Mouse (Mus musculus): ENCODE data around the gene Sort1. TPM values are rescaled to one million over a fixed set of nuclear protein-coding genes. Genes with fewer than 3 reads are reported as not detected.

Sort1 gene
- polyA plus RNA-seq, 1 experiment from 2014 or later: 12.1 TPM

DNA sequence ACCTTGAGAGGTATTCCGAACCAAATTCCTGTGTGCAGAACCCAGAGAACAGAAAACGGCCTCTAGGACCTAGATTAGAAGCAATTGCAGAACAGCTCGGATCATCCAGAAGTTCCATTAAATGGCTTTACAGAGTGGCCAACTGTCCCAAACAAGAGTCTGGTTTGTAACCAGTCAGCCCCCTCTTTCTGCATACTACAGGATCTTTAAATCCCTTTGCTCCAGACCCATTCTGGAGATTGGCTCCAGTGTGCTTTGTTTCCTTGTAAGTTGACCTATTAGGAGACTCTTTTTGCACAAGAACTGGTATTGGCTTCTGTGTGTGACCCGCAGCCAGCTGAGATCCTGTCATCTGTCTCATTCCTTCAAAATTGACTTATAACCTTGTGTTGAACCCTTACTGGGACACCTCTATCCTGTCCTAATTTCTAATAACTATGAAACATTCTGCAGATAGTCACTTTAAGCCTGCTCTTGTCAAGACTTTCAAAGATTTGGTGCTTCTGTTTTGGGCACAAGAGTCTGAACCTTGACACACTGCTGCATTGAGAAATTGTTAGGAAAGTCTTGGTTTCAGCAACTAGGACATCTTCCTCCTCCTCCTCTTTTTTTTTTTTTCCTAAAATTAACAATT is 1.3 kb downstream of the Sort1 start:
- DNase-seq (ENCODE audit: low spot score): no peak
- H3K4me1 ChIP-seq: peaks cover 54% of the 10 kb centered on the region
- H3K27me3 ChIP-seq (ENCODE audit: low read depth, poor library complexity, severe bottlenecking): 0 out of 2 replicates have a peak, but pooled peaks cover 4% of the 10 kb centered on the region
- H3K4me3 ChIP-seq: peak overlapping the region; percentile 94
- no peaks in the 10 kb centered on the region for H3K9me3 ChIP-seq (replicated peaks)
- H3K36me3 ChIP-seq: peaks cover 5% of the 10 kb centered on the region
- 71% methylated on average over 4 of the region's 4 CpGs for WGBS
- no peak overlapping the region for H3K27ac ChIP-seq

DNA sequence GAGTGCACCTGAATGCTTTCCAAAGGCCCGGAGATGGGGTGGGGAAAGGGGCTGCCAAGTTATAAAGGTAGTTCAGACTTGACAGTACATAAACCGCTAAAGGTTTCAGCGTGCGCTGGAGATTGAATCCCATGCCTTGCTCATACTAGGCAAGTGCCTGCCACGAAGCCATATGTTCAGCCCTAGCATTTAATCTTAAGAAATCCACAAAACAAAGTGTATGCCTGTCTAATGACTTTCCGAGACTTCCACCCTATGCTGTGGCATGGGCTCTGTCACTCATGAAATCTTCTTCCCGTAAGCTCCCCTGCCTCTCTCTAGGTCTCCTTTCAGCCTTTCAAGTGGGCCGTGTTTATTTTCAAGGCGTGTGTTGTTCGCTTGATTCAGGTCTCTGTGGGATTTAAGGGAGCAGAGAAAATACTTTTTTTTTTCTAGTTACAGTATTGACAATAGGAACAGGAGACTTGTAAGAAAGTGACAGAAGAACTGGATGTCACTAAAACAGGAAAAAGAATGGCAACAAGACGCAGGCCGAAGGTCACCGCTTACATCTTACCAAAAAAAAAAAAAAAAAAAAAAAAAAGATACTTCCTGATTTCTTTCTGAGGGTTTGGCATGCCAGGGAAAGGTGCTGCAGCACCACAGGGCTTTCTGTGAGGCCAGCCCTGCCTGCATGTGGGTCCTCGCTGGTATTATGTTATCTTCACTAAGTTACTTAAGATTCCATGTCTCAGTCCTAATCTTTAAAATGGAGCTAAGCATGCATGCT is 3.0 kb downstream of the Sort1 start:
- WGBS: 61% methylated on average over 14 of the region's 14 CpGs
- Histone ChIP-seq H3K9me3 (replicated peaks) (no peaks in the 10 kb centered on the region), H3K27me3 (ENCODE audit: low read depth, poor library complexity, severe bottlenecking) (0 out of 2 replicates have a peak, but pooled peaks cover 4% of the 10 kb centered on the region), H3K36me3 (no peaks in the 10 kb centered on the region), H3K27ac (no peak overlapping the region), H3K4me3 (no peak overlapping the region), H3K4me1 (peaks cover 54% of the 10 kb centered on the region)
- no peak for DNase-seq (ENCODE audit: low spot score)

DNA sequence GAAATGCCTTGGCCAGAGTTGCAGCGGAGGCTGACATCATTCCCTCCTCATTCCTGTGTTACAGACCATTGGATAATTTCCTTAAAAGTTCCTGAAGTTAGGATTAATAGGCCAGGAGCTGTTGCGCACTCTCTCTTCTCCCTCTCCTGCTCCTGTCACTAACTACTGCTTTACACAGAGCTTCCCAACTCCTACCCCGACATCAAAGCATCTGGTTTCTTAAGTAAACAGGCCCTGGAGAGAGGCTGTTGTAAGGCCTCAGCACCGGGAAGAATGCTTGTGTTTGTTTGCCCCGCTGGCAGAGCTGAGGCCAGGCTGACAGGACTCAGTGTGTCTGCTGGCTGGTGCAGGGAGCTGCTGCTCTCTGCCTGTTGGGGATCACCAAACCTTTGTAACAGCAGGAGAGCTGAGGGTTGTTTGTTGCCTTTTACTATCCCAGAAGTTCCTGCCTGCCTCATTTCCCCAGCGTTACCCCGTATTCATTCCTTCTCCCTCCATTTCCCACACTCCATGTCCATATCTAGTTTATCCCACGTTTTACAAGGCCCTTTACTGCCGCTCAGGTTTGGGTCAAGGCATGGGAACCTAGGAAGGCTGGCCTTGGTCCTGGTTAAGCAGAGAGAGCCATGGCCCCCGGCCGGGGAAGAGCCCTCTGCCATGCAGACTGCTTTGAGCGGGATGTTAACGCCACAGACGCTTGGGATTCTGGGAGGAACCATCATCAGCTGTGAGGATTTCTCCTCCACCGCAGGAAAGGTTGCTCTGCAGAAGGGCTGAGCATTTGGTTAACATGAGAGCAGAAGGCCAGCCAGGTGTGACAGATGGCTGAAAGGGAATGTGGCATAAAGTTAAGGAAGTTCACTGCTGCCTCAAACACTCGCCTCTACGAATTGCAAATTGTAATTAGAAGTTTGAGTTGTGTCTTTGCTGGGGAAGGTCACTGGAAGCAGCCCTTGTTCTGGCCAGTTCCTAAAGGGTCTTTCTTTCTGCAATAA is 4.2 kb downstream of the Sort1 start:
- Histone ChIP-seq H3K27me3 (ENCODE audit: low read depth, poor library complexity, severe bottlenecking) (0 out of 2 replicates have a peak, but pooled peaks cover 4% of the 10 kb centered on the region), H3K9me3 (replicated peaks) (no peaks in the 10 kb centered on the region), H3K27ac (peak overlapping the region; percentile 61), H3K4me3 (peak overlapping the region; percentile 4; the same call in 1 of the 2 replicates), H3K36me3 (no peaks in the 10 kb centered on the region), H3K4me1 (peaks cover 48% of the 10 kb centered on the region)
- 15% methylated on average over 17 of the region's 17 CpGs for WGBS
- no peak for DNase-seq (ENCODE audit: low spot score)

DNA sequence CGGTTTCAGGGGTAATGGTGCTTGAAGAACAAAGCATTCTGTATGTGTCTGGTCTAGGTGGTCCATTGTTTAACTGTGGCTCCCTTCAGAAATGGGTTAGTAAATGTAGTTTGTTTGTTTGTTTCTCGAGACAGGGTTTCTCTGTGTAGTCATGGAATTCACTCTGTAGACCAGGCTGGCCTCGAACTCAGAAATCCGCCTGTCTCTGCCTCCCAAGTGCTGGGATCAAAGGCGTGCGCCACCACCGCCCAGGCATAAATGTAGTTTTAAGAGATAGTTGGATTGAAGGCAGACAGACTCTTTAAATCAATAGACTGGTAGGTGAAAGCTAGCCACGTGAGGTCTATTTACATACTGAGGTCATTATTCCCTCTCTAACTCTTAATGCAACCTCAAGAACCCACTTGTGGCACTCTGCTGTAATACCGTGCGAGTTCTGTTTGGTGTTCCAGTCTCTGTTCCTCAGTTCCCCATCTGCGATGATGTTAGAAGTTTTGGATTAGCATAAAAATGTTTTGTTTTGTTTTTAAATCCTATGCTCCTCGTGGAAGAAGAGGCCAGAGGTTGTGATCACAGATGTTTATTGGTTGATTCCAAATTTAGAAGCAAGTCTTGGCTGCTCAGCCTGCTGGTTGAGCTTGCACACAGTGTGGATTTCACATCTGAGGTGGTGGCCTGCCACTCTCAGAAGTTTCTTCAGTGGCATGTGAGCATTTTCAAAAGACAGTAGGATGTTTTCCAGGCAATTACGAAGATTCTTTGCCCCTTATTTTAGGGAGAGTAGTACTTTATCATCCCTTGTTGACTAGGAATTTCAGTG is 5.6 kb downstream of the Sort1 start:
- no peaks in the 10 kb centered on the region for H3K9me3 ChIP-seq (replicated peaks)
- H3K4me3 ChIP-seq: no peak overlapping the region
- no peak for DNase-seq (ENCODE audit: low spot score)
- 88% methylated on average over 13 of the region's 13 CpGs for WGBS
- H3K36me3 ChIP-seq: no peaks in the 10 kb centered on the region
- H3K27me3 ChIP-seq (ENCODE audit: low read depth, poor library complexity, severe bottlenecking): 0 out of 2 replicates have a peak, but pooled peaks cover 4% of the 10 kb centered on the region
- peaks cover 41% of the 10 kb centered on the region for H3K4me1 ChIP-seq
- H3K27ac ChIP-seq: no peak overlapping the region

DNA sequence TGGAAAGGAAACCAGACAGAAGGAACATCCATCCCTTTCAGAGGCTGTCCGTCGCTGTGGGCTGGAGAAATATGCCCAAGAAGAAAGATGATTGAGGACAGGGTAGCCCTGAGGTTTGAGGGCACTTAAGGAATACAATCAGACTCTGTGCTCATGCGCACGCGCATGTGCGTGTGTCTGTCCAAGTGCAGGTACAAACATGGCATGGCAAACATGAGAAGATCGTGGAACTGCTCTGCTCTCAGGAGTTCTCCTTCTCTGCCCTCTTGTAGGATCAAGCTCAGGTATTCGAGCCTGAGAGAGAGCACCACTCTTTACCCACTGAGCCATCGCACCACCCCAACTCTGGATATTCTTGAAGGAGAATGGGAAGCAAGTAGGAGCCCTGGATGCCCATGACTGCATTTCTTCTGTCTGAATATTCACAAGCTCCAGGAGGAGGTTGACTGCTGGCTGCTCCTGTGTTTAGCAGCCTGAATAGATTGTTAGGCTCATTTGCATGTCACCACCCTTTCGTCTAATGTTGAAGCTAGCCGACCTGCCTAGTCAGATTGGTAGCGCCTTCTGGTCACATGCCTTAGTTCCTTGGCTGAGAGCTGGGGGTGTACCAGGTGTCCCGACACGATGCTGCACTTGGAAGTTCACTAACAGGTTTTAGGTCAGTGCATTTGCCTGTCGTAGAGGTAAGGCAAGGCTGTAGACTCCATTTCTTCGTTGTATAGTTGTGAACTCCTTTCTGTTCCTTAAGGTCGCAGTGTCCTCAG is 7.3 kb downstream of the Sort1 start:
- no peak for DNase-seq (ENCODE audit: low spot score)
- 72% methylated on average over 17 of the region's 17 CpGs for WGBS
- Histone ChIP-seq H3K9me3 (replicated peaks) (no peaks in the 10 kb centered on the region), H3K4me3 (no peak overlapping the region), H3K27ac (no peak overlapping the region), H3K36me3 (no peaks in the 10 kb centered on the region), H3K4me1 (peaks cover 45% of the 10 kb centered on the region), H3K27me3 (ENCODE audit: low read depth, poor library complexity, severe bottlenecking) (no peaks in the 10 kb centered on the region)

DNA sequence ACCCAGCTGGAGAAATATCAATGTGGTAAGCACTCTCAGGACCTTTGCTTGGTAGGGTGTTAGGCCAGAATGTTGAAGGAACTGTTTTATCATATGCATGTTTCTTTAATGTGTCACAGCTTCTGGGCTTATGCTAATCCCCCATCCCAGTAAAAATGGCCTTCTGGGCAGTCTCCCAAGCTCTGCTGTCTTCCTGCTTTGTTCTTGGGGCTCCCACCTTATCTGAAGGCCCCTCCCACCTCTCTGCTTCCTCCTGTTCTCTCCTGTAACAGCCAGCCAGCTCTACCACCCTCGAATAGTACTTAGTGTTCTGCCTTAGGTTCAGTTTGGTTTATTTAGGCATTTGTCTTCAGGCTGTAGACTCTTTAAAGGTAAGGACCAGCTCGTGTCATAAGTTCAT is 10.5 kb downstream of the Sort1 start:
- no peak for DNase-seq (ENCODE audit: low spot score)
- H3K27ac ChIP-seq: no peak overlapping the region
- H3K4me3 ChIP-seq: no peak overlapping the region
- H3K4me1 ChIP-seq: peaks cover 40% of the 10 kb centered on the region
- H3K27me3 ChIP-seq (ENCODE audit: low read depth, poor library complexity, severe bottlenecking): no peaks in the 10 kb centered on the region
- H3K9me3 ChIP-seq (replicated peaks): no peaks in the 10 kb centered on the region
- H3K36me3 ChIP-seq: no peaks in the 10 kb centered on the region
- 46% methylated on average over 2 of the region's 2 CpGs for WGBS

DNA sequence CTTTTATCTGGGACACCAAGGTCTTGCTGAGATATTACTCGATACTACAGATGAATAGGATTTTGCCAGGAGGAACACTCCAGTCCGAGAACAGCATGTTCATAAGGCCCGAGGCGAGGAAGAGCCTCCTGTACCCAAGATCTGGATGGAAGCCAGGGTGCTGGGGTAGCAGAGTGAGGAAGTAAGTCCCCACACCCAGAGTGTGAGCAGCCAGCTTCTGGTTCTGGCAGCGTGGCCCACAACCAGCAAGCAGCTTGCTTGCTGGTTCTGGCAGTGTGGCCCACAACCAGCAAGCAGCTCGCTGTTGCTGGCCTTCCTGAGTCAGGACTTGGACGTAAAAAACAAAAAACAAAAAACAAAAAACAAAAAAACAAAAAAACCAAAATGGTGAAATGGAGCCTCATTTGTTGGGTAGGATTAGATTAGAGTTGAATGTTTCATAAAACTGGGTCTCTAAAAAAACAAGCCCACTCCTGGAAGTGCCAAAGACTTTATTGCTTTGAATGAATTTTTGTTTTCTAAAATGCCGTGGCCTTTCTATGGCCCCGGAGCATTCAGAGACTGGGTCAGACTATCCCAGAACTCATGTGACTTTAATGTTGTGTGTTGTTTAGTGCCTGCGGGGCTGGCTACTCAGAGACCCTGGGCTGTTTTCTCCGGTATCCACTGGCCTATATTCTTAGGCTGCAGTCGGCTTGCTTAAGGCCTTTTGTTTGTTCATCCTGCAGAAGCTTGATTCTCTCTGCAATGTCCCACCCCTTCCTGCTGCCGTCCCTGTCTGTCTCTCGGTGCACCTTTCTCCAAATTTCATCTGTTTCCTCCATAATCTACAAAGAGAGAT is 11.7 kb downstream of the Sort1 start:
- Histone ChIP-seq H3K9me3 (replicated peaks) (no peaks in the 10 kb centered on the region), H3K4me3 (peak overlapping the region; percentile 15; the same call in 1 of the 2 replicates), H3K4me1 (peaks cover 40% of the 10 kb centered on the region), H3K27ac (peak overlapping the region; percentile 80), H3K27me3 (ENCODE audit: low read depth, poor library complexity, severe bottlenecking) (no peaks in the 10 kb centered on the region), H3K36me3 (no peaks in the 10 kb centered on the region)
- no peak for DNase-seq (ENCODE audit: low spot score)
- WGBS: 59% methylated on average over 14 of the region's 14 CpGs

DNA sequence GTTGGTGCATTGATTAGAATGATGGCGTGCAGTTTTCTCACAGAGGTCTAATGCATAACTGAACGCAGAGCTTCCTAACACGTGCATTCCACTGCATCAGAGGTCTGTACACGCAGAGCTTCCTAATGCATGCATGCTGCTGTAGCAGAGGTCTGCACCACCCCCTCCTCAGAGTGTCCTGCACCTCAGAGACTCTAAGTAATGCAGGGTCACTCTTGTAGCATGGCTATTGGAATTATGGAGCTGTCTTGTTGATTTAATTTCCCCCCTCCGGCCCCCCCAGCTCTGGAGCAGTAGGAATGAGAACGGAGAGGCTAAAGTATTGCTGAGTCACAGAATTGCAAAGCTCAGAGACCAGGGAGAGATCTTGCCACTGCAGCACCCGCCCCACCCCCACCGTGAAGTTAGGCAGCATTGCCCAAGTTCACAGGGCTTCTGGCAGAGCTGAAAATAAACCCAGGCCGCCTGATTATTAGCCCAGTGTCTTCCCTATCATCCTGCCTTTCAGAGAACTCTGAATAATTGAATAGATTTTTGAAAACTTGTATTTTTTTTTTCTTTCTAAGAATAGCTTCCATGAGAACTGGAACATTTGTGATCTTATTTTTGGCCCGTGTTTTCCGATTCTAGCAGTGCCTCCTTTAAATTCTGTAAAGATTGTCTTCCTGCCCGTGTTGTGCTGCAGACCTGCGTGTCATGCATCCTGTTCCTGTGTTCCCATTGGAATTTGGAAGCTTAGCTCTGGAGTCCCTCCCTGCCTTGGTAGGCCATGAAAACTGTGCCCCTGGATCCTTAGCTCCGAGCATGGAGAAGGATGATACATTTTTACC is 12.6 kb downstream of the Sort1 start:
- H3K4me1 ChIP-seq: peaks cover 40% of the 10 kb centered on the region
- peak; percentile 42 for DNase-seq (ENCODE audit: low spot score)
- no peaks in the 10 kb centered on the region for H3K36me3 ChIP-seq
- WGBS: 25% methylated on average over 14 of the region's 14 CpGs
- H3K4me3 ChIP-seq: peak overlapping the region; percentile 15
- H3K9me3 ChIP-seq (replicated peaks): no peaks in the 10 kb centered on the region
- no peaks in the 10 kb centered on the region for H3K27me3 ChIP-seq (ENCODE audit: low read depth, poor library complexity, severe bottlenecking)
- peak overlapping the region; percentile 80 for H3K27ac ChIP-seq

DNA sequence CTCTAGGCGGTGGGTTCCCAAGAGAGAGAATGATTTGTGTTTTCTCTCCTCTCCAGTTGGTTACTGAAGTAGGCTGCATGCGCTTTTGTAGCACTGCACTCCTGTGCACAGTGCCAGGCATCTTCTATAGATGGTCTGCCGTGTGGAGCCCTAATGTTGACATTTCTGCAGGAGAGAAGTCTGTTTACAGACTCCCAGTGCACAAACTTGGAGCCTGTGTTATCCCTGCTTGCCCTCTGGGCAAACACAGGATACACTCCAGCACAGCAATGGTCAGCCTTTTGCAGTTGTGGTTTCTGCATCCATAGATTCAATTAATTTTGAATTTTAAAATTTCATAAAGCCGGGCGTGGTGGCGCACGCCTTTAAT is 13.2 kb downstream of the Sort1 start:
- H3K36me3 ChIP-seq: no peaks in the 10 kb centered on the region
- H3K9me3 ChIP-seq (replicated peaks): no peaks in the 10 kb centered on the region
- peak overlapping the region; percentile 80 for H3K27ac ChIP-seq
- H3K4me1 ChIP-seq: peaks cover 38% of the 10 kb centered on the region
- DNase-seq (ENCODE audit: low spot score): no peak
- no peak overlapping the region for H3K4me3 ChIP-seq
- no peaks in the 10 kb centered on the region for H3K27me3 ChIP-seq (ENCODE audit: low read depth, poor library complexity, severe bottlenecking)
- 76% methylated on average over 7 of the region's 7 CpGs for WGBS

All from limb, embryonic 10.5 days (tissue).